Mouse (Mus musculus): ENCODE measurements at regions not wholly inside any gene's neighbourhood (a gene's known extent, or its start where the extent isn't known, plus 50 kb on each side); places are given as distances from the start of the nearest gene placed in this dataset.

DNA sequence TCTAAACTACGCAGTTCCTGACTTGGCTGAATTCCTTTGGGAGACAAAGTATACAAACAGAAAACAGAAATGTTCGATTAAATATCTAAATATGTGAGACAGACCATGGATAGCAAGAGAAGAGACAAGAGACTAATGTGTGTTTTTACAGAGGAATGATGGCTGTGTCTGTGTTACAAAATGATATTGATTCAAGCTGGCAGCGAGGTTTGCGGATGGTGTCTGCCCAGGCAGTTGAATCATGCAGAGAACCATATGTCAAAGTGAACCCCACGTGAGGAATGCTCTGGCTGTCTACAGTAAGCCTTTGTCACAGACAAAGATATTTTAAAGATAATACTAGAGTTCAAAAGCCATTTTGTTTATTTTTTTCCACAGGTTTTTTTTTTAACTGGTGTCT lies 320.2 kb downstream of the Grxcr1 start:
- TF ChIP-seq CTCF (IDR thresholded peaks at IDR 0.05; ENCODE audit: low read depth) (no peak), EP300 (IDR thresholded peaks at IDR 0.05; ENCODE audit: low read depth) (no peak)

Measured in liver, embryonic 14.5 days (tissue).